Mouse (Mus musculus) kidney, postnatal 4 days (tissue): Measurements from ENCODE around the gene Tox2.

ENCODE experiments used
- DNase-seq, 2 experiments: peaks; one replicate each; pipeline ENCODE4 v3.0.0; 2021; ENCODE audit warnings: mixed read lengths in 2 of 2

Tox2 gene

GRCm38 (mm10) chr2:163330742-163331141 lies 127.8 kb downstream of the Tox2 start:
- peak in 1 of 2 experiments; percentile 13 for DNase-seq

DNA sequence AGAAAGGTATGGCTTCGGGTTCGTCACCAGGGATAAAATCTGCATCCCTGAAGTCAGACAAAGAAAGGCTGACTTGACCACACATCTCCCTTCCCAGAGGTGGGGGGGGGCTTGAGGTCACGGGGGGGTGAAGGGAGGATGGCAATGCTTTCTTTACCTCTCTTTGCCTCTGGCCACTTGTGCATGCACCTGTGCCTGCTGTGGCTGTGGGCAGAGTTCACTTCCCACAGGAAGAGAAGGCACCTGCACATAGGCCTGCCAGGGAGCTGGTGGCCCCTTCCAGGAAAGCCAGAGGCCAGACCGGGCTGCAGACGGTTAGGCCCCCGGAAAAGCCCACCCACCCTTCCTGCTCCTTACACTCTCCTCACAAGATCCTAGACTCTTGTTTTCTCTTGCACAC lies 128.5 kb downstream of the Tox2 start:
- DNase-seq, result no peak

DNA sequence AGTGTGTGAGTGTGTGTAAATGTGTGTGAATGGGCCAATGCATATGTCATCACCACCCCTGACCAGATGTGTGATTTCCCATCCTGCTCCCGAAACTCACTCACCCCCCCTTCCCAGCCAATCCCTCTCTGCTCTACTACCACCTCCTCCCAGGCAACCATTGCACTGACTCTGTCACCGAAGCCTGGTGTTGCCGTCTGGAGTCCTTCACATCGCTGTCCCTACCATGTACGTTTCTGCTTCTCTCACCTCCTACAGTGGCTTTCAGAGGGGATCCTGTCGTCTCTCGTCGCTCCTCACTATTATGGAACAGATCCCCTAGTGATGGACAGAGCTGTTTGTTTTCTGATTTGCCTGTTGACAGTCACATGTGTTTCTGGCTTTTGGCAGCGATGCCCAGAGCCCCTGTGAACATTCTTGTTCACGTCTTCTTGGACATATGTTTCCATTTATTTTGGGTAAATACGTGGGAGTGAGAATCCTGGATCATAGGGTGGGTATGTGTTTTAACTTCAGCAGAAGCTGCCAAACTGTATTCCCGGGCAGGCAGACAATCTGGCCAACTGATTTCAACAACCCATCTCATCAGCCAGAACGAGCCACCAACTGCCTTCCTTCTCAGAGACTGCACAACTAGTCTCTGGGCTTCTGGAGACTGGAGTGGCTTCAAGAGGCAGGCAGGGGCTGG lies 129.6 kb downstream of the Tox2 start:
- DNase-seq, result no peak

DNA sequence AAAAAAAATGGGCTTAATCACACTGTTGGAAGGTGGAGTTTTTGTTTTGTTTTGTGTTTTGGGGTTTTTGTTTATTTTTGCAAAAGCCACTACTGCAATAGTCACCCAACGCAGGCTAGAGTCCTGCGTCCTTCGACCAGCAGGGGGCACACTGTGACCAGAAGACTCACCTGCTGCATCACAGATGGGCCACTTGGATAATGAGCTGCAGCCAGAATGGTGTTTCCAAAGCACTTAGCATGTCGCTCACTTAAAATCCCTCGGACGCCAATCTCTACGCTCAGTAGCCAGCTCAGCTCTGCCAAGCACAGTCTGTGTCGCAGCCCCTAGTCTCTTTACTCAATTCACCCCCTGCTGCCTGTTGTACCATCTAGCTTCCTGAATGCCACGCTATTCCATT lies 137.3 kb downstream of the Tox2 start:
- DNase-seq, result peak; percentile 86

- DNase-seq, result peak; percentile 50 to 55
Measured at GRCm38 (mm10) chr2:163343671-163344070, 140.7 kb downstream of the Tox2 start.

- DNase-seq, result peak in 1 of 2 experiments; percentile 39
Measured at GRCm38 (mm10) chr2:163344976-163345660, 142.2 kb downstream of the Tox2 start.

DNA sequence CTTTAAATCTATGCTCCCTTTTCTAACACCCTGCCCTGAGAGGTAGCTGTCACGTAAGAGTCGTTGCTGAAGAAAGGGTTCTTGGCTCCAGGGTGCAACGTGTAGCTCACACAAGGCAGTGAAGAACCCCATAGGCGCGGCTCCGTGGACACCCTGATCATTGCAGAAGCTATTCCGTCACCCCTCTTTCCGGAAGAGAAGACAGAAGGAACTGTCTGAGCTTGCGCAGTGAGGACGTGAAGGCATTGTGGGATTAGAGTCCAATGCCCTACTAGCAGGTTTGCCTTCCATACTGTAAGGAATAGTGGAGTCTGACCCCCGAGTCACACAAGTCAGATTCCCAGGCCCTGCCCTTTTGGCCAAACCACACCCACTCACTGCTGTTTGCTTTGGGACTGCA lies 143.6 kb downstream of the Tox2 start:
- no peak for DNase-seq

- DNase-seq, result no peak
Measured at GRCm38 (mm10) chr2:163347517-163348184, 144.7 kb downstream of the Tox2 start.

GRCm38 (mm10) chr2:163348677-163349076 lies 145.8 kb downstream of the Tox2 start:
- no peak for DNase-seq

- no peak for DNase-seq
Measured at GRCm38 (mm10) chr2:163349411-163349810, 146.5 kb downstream of the Tox2 start.

- no peak for DNase-seq
Measured at GRCm38 (mm10) chr2:163350443-163350842, 147.5 kb downstream of the Tox2 start.

DNA sequence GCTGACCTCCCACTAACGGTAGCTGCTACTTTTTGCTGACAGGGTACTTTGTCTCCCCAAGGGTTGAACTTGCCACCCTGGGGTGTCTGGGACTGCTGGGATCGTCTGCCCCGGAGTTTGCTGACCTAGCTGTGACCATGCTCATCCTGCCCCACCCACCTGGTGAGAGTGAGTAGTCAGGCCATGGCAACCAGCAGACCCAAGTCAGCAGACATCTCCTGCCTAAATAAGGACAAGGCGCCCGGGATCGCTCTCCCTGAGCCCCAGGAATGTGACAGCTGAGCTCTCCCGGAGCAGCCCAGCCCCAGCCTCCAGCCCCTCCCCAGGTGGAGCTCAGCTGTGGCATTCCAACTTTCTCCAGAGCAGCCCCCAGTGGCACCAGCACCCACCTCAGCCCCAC lies 150.8 kb downstream of the Tox2 start:
- no peak for DNase-seq

DNA sequence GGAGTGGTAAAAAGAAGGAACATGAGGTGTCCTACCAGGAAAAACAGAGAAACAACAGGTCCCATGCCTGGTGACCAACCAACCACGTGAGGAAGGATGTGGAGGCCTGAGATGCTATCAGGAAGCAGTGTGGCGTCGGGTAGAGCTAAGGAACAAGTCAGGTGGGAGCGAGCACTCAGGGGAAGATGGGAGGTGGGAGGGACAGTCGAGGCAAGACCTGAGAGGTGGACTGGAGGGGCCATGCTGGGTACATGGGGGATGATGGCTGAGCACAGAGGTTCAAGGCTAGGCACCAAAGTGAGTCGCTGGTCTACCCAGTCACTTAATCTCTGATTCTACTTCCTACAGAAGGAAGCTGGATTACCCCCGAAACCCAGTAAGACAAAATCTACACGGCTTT lies 152.7 kb downstream of the Tox2 start:
- DNase-seq, result no peak

GRCm38 (mm10) chr2:163356113-163356840 lies 153.4 kb downstream of the Tox2 start:
- DNase-seq, result no peak

GRCm38 (mm10) chr2:163358662-163359061 lies 155.7 kb downstream of the Tox2 start:
- no peak for DNase-seq

- no peak for DNase-seq
Measured at GRCm38 (mm10) chr2:163359253-163359652, 156.3 kb downstream of the Tox2 start.

GRCm38 (mm10) chr2:163360858-163361623 lies 158.1 kb downstream of the Tox2 start:
- no peak for DNase-seq

- DNase-seq, result no peak
Measured at GRCm38 (mm10) chr2:163362940-163363921, 160.3 kb downstream of the Tox2 start.

DNA sequence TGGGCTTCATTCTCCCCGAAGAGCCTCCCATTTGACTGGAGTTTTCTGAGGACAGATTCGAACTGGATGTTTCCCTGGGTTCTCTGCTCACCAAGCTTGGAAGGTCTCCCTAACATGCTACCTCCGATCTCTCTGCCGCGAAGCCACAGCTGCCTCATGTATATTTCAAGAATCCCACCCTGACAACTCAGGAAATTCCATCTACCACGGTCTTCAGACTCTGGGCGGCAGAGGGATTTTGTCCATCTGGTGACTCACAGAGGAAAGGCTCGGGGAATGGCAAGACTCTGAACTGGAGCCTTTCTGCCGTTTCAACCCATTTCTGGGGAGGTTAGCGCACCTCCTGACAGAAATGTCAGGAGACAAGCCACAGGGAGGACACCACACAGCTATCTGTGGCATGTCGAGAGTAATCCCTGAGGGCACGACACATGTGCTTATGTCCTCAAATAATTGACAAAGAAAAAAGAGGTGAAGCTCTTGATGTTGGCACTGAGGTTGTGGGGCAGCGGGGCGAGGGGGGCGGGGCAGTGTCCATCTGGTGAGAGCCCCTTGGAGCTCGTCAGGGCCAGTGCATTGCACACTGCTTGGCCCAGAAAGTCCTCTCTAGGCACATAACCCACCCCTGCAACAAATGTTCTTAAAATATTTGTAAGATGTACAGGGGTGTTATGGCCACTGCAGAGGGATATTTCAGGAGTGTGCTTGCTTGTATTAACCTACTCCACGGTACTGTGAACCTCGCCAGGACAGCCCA lies 162.0 kb downstream of the Tox2 start:
- peak; percentile 46 to 56 for DNase-seq

DNA sequence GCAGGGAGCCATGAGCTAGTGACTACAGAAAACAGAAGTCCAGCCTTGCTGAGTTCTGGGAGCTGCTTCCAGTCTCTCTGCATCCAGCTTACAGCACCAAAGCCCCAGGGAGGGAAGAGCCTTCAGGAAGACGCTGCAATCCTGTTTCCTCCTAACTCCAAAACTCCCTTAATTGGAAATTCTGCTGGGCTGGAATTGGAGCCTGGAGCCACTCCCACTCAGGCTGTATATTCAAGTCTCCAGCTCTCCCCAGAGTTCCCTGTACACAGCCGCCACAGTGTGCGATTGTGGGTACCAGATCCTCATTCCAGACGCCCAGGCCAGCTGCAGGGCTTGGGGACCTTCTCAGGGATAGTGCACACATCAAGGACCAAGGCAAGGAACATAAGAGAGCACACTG lies 167.2 kb downstream of the Tox2 start:
- DNase-seq, result peak; percentile 44 to 62
